Mouse (Mus musculus) small intestine, adult 2 months (tissue): ENCODE results near the gene Cables2. TPM values are rescaled to one million over a fixed set of nuclear protein-coding genes. Genes with fewer than 3 reads are reported as not detected.
A peak's percentile ranks its signal among the peaks of the same experiment; 100 is the strongest.

Source experiments
- H3K27ac ChIP-seq: fragments of 200-500 bp; 2 replicates; pipeline ENCODE4 v1.5.1; 2012; ENCODE audit warnings: low read depth, low read length, control low read depth, inconsistent platforms; ENCODE audit not compliant: insufficient read depth
- H3K27me3 ChIP-seq: fragments of 200-500 bp; 2 replicates; pipeline ENCODE4 v1.6.1; 2012; ENCODE audit warnings: mild to moderate bottlenecking, moderate library complexity, low read length, inconsistent platforms; ENCODE audit not compliant: control insufficient read depth, insufficient read depth
- H3K36me3 ChIP-seq: fragments of 200-500 bp; 2 replicates; pipeline ENCODE4 v1.6.1; 2012; ENCODE audit warnings: mild to moderate bottlenecking, low read length, control low read depth, inconsistent platforms; ENCODE audit not compliant: control insufficient read depth, insufficient read depth
- H3K4me1 ChIP-seq: fragments of 200-500 bp; 2 replicates; pipeline ENCODE4 v1.6.1; 2012; ENCODE audit warnings: low read length, inconsistent platforms, mixed read lengths; ENCODE audit not compliant: control insufficient read depth, insufficient read depth, insufficient read length
- H3K4me3 ChIP-seq: fragments of 200-500 bp; 2 replicates; pipeline ENCODE4 v1.5.1; 2012; ENCODE audit warnings: low read depth, mild to moderate bottlenecking, control low read depth, inconsistent platforms, low read length, moderate library complexity
- CTCF ChIP-seq: fragments of 200-500 bp; IDR thresholded peaks from 2 replicates; pipeline ENCODE4 v1.5.1; 2012; ENCODE audit warnings: low read depth, mild to moderate bottlenecking, control low read depth, inconsistent platforms, low read length, moderate library complexity, mixed read lengths; ENCODE audit not compliant: insufficient replicate concordance, insufficient read length; ENCODE audit errors: extremely low read depth
- POLR2A ChIP-seq: fragments of 200-500 bp; IDR thresholded peaks from 2 replicates; pipeline ENCODE4 v1.6.1; 2012; ENCODE audit warnings: low read depth, mild to moderate bottlenecking, control low read depth, inconsistent platforms, low read length, moderate library complexity
- WGBS: fragments of 180-500 bp; shearing (Covaris S2); methylation state at CpG from one replicate; pipeline ENCODE4 v1.1.7; 2018; 5-methylcytosine and 5-hydroxymethylcytosine counted together
- polyA plus RNA-seq: library from polyadenylated mRNA; depleted of rRNA; stranded (reverse); fragments of >200 nt; gene quantifications from 2 replicates; pipeline ENCODE4 v1.2.3, GENCODE M21; 2012

Cables2 gene
- polyA plus RNA-seq, 1 experiment, result 32.0 TPM

DNA sequence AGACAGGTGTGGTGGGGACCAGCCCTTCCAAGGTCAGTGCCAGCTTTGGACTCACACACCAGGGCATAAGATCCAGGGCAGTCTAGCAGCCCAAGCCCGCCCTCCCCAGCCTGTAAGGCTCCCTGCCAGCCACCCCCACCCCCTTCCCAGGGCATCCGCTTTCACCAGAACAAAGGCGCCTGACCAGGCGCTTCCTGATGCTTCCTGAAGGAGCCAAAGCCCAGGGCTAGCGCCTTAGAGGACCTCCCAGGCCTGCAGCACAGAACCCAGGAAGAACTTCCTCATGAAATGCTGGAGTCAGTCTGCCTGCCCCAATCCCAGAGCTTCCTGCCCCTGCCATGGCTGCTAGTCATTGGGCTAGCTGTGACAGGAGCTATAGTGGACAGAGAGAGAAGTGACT, 54.6 kb downstream of the Cables2 start:
- peaks cover 24% of the 10 kb centered on the region for H3K4me1 ChIP-seq
- TF ChIP-seq CTCF (no peak), POLR2A (no peak)
- no peak overlapping the region for H3K4me3 ChIP-seq
- 54% methylated on average over 5 of the region's 5 CpGs for WGBS
- no peaks in the 10 kb centered on the region for H3K27me3 ChIP-seq
- peak overlapping the region; percentile 56 for H3K27ac ChIP-seq
- H3K36me3 ChIP-seq, result no peaks in the 10 kb centered on the region

GRCm38 (mm10) chr2:180218241-180218640, 55.1 kb downstream of the Cables2 start:
- H3K27me3 ChIP-seq, result no peaks in the 10 kb centered on the region
- H3K27ac ChIP-seq, result peak overlapping the region; percentile 56
- 54% methylated on average over 3 of the region's 3 CpGs for WGBS
- H3K36me3 ChIP-seq, result no peaks in the 10 kb centered on the region
- TF ChIP-seq POLR2A (no peak), CTCF (no peak)
- no peak overlapping the region for H3K4me3 ChIP-seq
- H3K4me1 ChIP-seq, result peaks cover 24% of the 10 kb centered on the region

DNA sequence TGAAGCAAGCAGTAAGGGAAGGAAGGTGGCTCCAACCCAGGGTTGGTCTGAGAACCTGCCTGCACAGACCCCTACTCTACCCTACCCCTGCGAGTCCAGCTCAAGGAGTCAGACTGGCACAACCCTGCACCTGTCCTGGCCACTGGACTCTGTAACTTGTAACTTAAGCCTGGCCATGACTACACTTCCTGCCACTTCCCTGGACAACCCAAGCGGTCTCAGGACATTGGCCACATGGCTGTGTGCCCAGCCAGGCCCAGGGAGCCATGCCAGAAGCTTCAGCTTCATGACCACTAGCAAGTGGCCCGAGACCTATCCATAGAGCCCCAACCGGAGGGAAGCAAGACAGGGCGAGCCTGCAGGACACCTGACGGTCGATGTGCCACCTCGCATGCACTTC, 55.7 kb downstream of the Cables2 start:
- H3K27ac ChIP-seq, result peak overlapping the region; percentile 56
- H3K36me3 ChIP-seq, result no peaks in the 10 kb centered on the region
- no peaks in the 10 kb centered on the region for H3K27me3 ChIP-seq
- TF ChIP-seq POLR2A, result no peak
- no peak for TF ChIP-seq CTCF
- no peak overlapping the region for H3K4me3 ChIP-seq
- peaks cover 24% of the 10 kb centered on the region for H3K4me1 ChIP-seq
- 78% methylated on average over 8 of the region's 8 CpGs for WGBS

- H3K4me1 ChIP-seq, result peaks cover 24% of the 10 kb centered on the region
- WGBS, result 66% methylated on average over 5 of the region's 5 CpGs
- H3K27ac ChIP-seq, result no peak overlapping the region
Observed at GRCm38 (mm10) chr2:180216921-180217320, 56.4 kb downstream of the Cables2 start.

DNA sequence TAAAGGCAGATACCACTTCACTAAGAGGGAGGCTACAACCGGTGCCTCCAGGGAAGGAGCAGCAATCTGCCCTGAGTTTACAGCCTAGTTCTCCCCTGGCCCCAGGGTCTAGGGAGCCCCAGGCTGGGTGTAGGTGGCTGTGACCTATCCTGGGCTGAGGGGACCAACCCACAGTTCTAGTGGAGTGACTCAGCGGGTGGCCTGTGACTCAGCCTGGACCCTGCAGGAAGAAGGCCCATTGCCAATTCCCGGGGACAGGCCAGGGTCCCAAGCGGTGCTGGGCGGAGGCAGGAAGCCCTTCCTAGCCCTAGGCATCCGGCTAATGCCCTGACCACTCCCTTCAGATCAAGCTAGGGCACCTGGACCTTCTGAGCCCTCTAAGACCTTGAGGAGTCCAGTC, 57.3 kb downstream of the Cables2 start:
- Histone ChIP-seq H3K36me3 (no peaks in the 10 kb centered on the region), H3K27me3 (no peaks in the 10 kb centered on the region), H3K4me1 (peaks cover 20% of the 10 kb centered on the region), H3K4me3 (no peak overlapping the region), H3K27ac (peak overlapping the region; percentile 13)
- 53% methylated on average over 6 of the region's 6 CpGs for WGBS
- TF ChIP-seq CTCF (no peak), POLR2A (no peak)

More at GRCm38 (mm10) chr2:180216921-180217320, 56.4 kb downstream of the Cables2 start:
- no peak overlapping the region for H3K4me3 ChIP-seq
- TF ChIP-seq POLR2A, result no peak
- no peak for TF ChIP-seq CTCF
- no peaks in the 10 kb centered on the region for H3K36me3 ChIP-seq
- H3K27me3 ChIP-seq, result no peaks in the 10 kb centered on the region

GRCm38 (mm10) chr2:180215011-180215461, 58.3 kb downstream of the Cables2 start:
- no peaks in the 10 kb centered on the region for H3K27me3 ChIP-seq
- 55% methylated on average over 8 of the region's 8 CpGs for WGBS
- H3K4me3 ChIP-seq, result no peak overlapping the region
- H3K36me3 ChIP-seq, result no peaks in the 10 kb centered on the region
- peak overlapping the region; percentile 38; the same call in 1 of the 2 replicates for H3K27ac ChIP-seq
- TF ChIP-seq CTCF (no peak), POLR2A (no peak)
- peaks cover 20% of the 10 kb centered on the region for H3K4me1 ChIP-seq

DNA sequence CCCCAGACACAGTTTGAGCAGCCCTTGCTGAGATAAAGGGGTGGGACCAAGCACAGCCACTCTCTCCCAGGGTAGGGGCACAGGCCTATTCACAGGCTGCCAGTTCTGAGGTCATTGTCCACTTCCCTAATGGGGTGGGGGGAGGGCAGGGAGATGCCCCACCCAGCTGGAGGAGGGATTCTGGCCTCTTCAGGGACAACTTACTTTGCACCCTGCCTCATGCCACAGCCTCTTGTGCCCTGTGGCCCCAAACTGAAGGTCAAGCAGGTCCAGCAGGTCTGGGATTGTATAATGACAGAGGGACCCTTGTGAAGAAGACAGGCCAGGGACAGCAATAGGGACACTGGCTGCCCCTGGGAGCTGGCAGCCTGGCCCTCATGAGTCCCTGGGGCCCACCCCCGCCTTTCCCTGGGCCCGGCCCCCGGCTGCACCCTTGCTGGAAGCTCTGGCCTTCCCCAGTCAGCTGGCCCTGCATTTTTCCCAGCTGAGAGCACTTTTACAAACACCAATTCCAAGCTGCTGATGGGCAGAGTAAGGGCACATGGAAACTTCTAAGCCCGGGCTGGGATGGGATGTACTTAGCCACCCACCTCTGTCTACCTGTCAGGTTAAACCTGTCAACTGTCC, 58.8 kb downstream of the Cables2 start:
- H3K36me3 ChIP-seq, result no peaks in the 10 kb centered on the region
- WGBS, result 50% methylated on average over 4 of the region's 4 CpGs
- H3K27ac ChIP-seq, result peak overlapping the region; percentile 45
- peaks cover 20% of the 10 kb centered on the region for H3K4me1 ChIP-seq
- H3K27me3 ChIP-seq, result no peaks in the 10 kb centered on the region
- H3K4me3 ChIP-seq, result no peak overlapping the region
- TF ChIP-seq POLR2A, result no peak
- TF ChIP-seq CTCF, result no peak
